Mouse (Mus musculus) CH12.LX (cell line): ENCODE results near the gene Ebf4. TPM values are rescaled to one million over a fixed set of nuclear protein-coding genes. Genes with fewer than 3 reads are reported as not detected.

Experiments
- DNase-seq: peaks from one replicate; pipeline ENCODE4 v3.0.0-alpha.2; 2013; ENCODE audit errors: extremely low read depth
- H3K27ac ChIP-seq: 2 replicates; pipeline ENCODE4 v1.5.1; 2012; ENCODE audit warnings: low read depth, mild to moderate bottlenecking, control low read depth, moderate library complexity; ENCODE audit not compliant: insufficient read depth
- H3K27me3 ChIP-seq: replicated peaks from 2 replicates; pipeline ENCODE3; 2012; ENCODE audit warnings: inconsistent platforms
- H3K36me3 ChIP-seq, 2 experiments: replicated peaks in 1 of 2; 2 replicates each; pipeline versions ENCODE3 to v1.6.1; 2012; ENCODE audit warnings: inconsistent platforms in 1 of 2, low read length in 1 of 2, mild to moderate bottlenecking in 1 of 2, mixed read lengths in 1 of 2, moderate library complexity in 1 of 2; ENCODE audit not compliant: control insufficient read depth in 1 of 2, insufficient read depth in 1 of 2
- H3K4me1 ChIP-seq, 2 experiments: 2 replicates each; pipeline ENCODE4 v1.6.1; 2012; ENCODE audit warnings: inconsistent platforms in 1 of 2, moderate library complexity in 1 of 2; ENCODE audit not compliant: insufficient read depth in 2 of 2, control insufficient read depth in 1 of 2
- H3K4me2 ChIP-seq: 2 replicates; pipeline ENCODE4 v1.6.1; 2012; ENCODE audit warnings: low read depth, mild to moderate bottlenecking, control low read depth; ENCODE audit not compliant: poor library complexity, insufficient read depth, severe bottlenecking
- H3K4me3 ChIP-seq, 3 experiments: fragments of 150-350 bp in 1 of 3; sonication (generic) in 1 of 3; replicated peaks in 1 of 3; 2 replicates each; pipeline versions ENCODE3 to v1.5.1; 2011 to 2012; ENCODE audit warnings: low read depth in 2 of 3, low read length in 2 of 3, mild to moderate bottlenecking in 2 of 3, moderate library complexity in 2 of 3, control low read depth in 1 of 3, improper control_type of control experiment in 1 of 3, inconsistent platforms in 1 of 3, mixed read lengths in 1 of 3; ENCODE audit not compliant: poor library complexity in 1 of 3
- H3K79me2 ChIP-seq: replicated peaks from 2 replicates; pipeline ENCODE4 v1.6.1; 2012; ENCODE audit warnings: mild to moderate bottlenecking, moderate library complexity; ENCODE audit not compliant: control insufficient read depth, poor library complexity, insufficient read depth, severe bottlenecking; ENCODE audit errors: extremely low read depth
- H3K9ac ChIP-seq: 2 replicates; pipeline ENCODE4 v1.6.1; 2012; ENCODE audit warnings: low read depth, mild to moderate bottlenecking, control low read depth, moderate library complexity; ENCODE audit not compliant: insufficient read depth
- H3K9me3 ChIP-seq: replicated peaks from 2 replicates; pipeline ENCODE3; 2012; ENCODE audit warnings: low read length, inconsistent platforms, mixed read lengths
- BHLHE40 ChIP-seq: IDR thresholded peaks from 2 replicates; pipeline ENCODE4 v1.6.1; 2011; ENCODE audit warnings: mild to moderate bottlenecking, low read depth, low read length, improper control_type of control experiment
- CHD1 ChIP-seq: IDR thresholded peaks from 2 replicates; pipeline ENCODE4 v1.6.1; 2012; ENCODE audit warnings: low read depth, low read length, improper control_type of control experiment, inconsistent platforms
- CHD2 ChIP-seq: IDR thresholded peaks from 2 replicates; pipeline ENCODE4 v1.6.1; 2011; ENCODE audit warnings: low read length, improper control_type of control experiment
- CTCF ChIP-seq, 2 experiments: IDR thresholded peaks in 1 of 2; conservative IDR thresholded peaks in 1 of 2; 2 replicates each; pipeline ENCODE4 v1.5.1; 2011 to 2012; ENCODE audit warnings: low read depth in 2 of 2, low read length in 2 of 2, improper control_type of control experiment in 1 of 2, inconsistent platforms in 1 of 2, mild to moderate bottlenecking in 1 of 2, moderate library complexity in 1 of 2
- E2F4 ChIP-seq: IDR thresholded peaks from 2 replicates; pipeline ENCODE4 v1.6.1; 2011; ENCODE audit warnings: low read depth, low read length, improper control_type of control experiment; ENCODE audit not compliant: insufficient replicate concordance
- ELF1 ChIP-seq: IDR thresholded peaks from 2 replicates; pipeline ENCODE4 v1.6.1; 2014; ENCODE audit warnings: low read depth, mild to moderate bottlenecking, inconsistent platforms, low read length, improper control_type of control experiment
- ETS1 ChIP-seq: conservative IDR thresholded peaks from 2 replicates; pipeline ENCODE4 v1.6.1; 2012; ENCODE audit warnings: low read depth, mild to moderate bottlenecking, inconsistent platforms, low read length, improper control_type of control experiment, moderate library complexity
- HCFC1 ChIP-seq: IDR thresholded peaks from 2 replicates; pipeline ENCODE4 v1.6.1; 2012; ENCODE audit warnings: low read depth, mild to moderate bottlenecking, inconsistent platforms, low read length, improper control_type of control experiment
- IRF4 ChIP-seq: IDR thresholded peaks from 2 replicates; pipeline ENCODE4 v1.6.1; 2014; ENCODE audit warnings: low read depth, mild to moderate bottlenecking, inconsistent platforms, low read length, improper control_type of control experiment
- JUN ChIP-seq: IDR thresholded peaks from 2 replicates; pipeline ENCODE4 v1.6.1; 2011; ENCODE audit warnings: low read depth, mild to moderate bottlenecking, low read length, improper control_type of control experiment, moderate library complexity; ENCODE audit not compliant: insufficient read depth
- JUND ChIP-seq: conservative IDR thresholded peaks from 2 replicates; pipeline ENCODE4 v1.6.1; 2011; ENCODE audit warnings: low read depth, low read length, improper control_type of control experiment
- KAT2A ChIP-seq: IDR thresholded peaks from 2 replicates; pipeline ENCODE4 v1.6.1; 2012; ENCODE audit warnings: low read length, improper control_type of control experiment, inconsistent platforms; ENCODE audit not compliant: insufficient replicate concordance
- MAFK ChIP-seq: IDR thresholded peaks from 2 replicates; pipeline ENCODE4 v1.6.1; 2011; ENCODE audit warnings: low read length, improper control_type of control experiment; ENCODE audit not compliant: insufficient replicate concordance
- MXI1 ChIP-seq: IDR thresholded peaks from 2 replicates; pipeline ENCODE4 v1.6.1; 2011; ENCODE audit warnings: mild to moderate bottlenecking, low read depth, low read length, improper control_type of control experiment
- MYC ChIP-seq: IDR thresholded peaks from 2 replicates; pipeline ENCODE4 v1.6.1; 2011; ENCODE audit warnings: low read depth, mild to moderate bottlenecking, improper control_type of control experiment, low read length
- NELFE ChIP-seq: IDR thresholded peaks from 2 replicates; pipeline ENCODE4 v1.6.1; 2011; ENCODE audit warnings: low read depth, low read length, improper control_type of control experiment
- POLR2A ChIP-seq: IDR thresholded peaks from 2 replicates; pipeline ENCODE4 v1.6.1; 2011; ENCODE audit warnings: low read depth, mild to moderate bottlenecking, improper control_type of control experiment, low read length
- POLR2AphosphoS2 ChIP-seq: IDR thresholded peaks from 2 replicates; pipeline ENCODE4 v1.6.1; 2011; ENCODE audit warnings: low read depth, low read length, improper control_type of control experiment
- RCOR1 ChIP-seq: conservative IDR thresholded peaks from 2 replicates; pipeline ENCODE4 v1.6.1; 2012; ENCODE audit warnings: low read depth, mild to moderate bottlenecking, inconsistent platforms, low read length, improper control_type of control experiment
- SMC3 ChIP-seq: IDR thresholded peaks from 2 replicates; pipeline ENCODE4 v1.6.1; 2011; ENCODE audit warnings: low read depth, low read length, improper control_type of control experiment
- TBP ChIP-seq: conservative IDR thresholded peaks from 2 replicates; pipeline ENCODE4 v1.6.1; 2011; ENCODE audit warnings: low read depth, low read length, improper control_type of control experiment
- TCF12 ChIP-seq: IDR thresholded peaks from 2 replicates; pipeline ENCODE4 v1.6.1; 2014; ENCODE audit warnings: low read depth, mild to moderate bottlenecking, inconsistent platforms, low read length, improper control_type of control experiment
- USF1 ChIP-seq: IDR thresholded peaks from 2 replicates; pipeline ENCODE4 v1.6.1; 2014; ENCODE audit warnings: low read depth, mild to moderate bottlenecking, inconsistent platforms, low read length, improper control_type of control experiment
- ZC3H11A ChIP-seq: IDR thresholded peaks from 2 replicates; pipeline ENCODE4 v1.6.1; 2012; ENCODE audit warnings: low read depth, mild to moderate bottlenecking, inconsistent platforms, low read length, improper control_type of control experiment
- ZMIZ1 ChIP-seq: IDR thresholded peaks from 2 replicates; pipeline ENCODE4 v1.6.1; 2012; ENCODE audit warnings: low read depth, mild to moderate bottlenecking, inconsistent platforms, low read length, improper control_type of control experiment
- ZNF384 ChIP-seq: IDR thresholded peaks from 2 replicates; pipeline ENCODE4 v1.6.1; 2012; ENCODE audit warnings: low read depth, low read length, improper control_type of control experiment, inconsistent platforms
- dilution Hi-C: fragments of 300-500 bp; cut with MboI; formaldehyde crosslinking; loops from 2 replicates; pipeline ENCODE4 v1.14.3; 2020; ENCODE audit warnings: low sequenced_read_pairs; ENCODE audit not compliant: extremely low pct_unique_long_range_greater_than_20kb, extremely low pct_ligation_motif_present
- in situ Hi-C: fragments of 300-500 bp; cut with MboI; formaldehyde crosslinking; loops from 3 replicates; pipeline ENCODE4 v1.14.3; 2019; ENCODE audit warnings: low sequenced_read_pairs, low pct_ligation_motif_present, low pct_unique_long_range_greater_than_20kb, mixed read lengths
- polyA plus RNA-seq: library from polyadenylated mRNA; unstranded; fragments of >175 nt; gene quantifications from 2 replicates; pipeline ENCODE4 v1.2.1, GENCODE M21; 2012; ENCODE audit warnings: low read depth; ENCODE audit not compliant: insufficient read length
- total RNA-seq, 2 experiments: library from RNA; depleted of rRNA; stranded (reverse); fragments of 300-350 nt in 1 of 2; fragments of >200 nt in 1 of 2; gene quantifications; 2 replicates each; pipeline ENCODE4 v1.2.3; 2012 to 2014

Ebf4 gene
- total and polyA plus RNA-seq, 3 experiments, result 0.13 TPM; not detected in 2

GRCm38 (mm10) chr2:130350376-130350775, 55.4 kb downstream of the Ebf4 start:
- Histone ChIP-seq H3K4me1 (peaks cover 5 to 6% of the 10 kb centered on the region in 2 experiments; a peak in 3 of 4 replicates), H3K27ac (no peak overlapping the region), H3K4me3 (no peak overlapping the region), H3K36me3 (no peaks in the 10 kb centered on the region), H3K4me2 (no peak overlapping the region), H3K27me3 (peaks cover 13% of the 10 kb centered on the region), H3K9me3 (no peaks in the 10 kb centered on the region), H3K79me2 (no peaks in the 10 kb centered on the region), H3K9ac (no peak overlapping the region)
- TF ChIP-seq ELF1 (no peak), ZC3H11A (no peak), HCFC1 (no peak), USF1 (no peak), TBP (no peak), MXI1 (no peak), ZMIZ1 (no peak), POLR2A (no peak), ETS1 (no peak), ZNF384 (no peak), CHD2 (no peak), RCOR1 (no peak), CTCF (conservative IDR thresholded peaks at IDR 0.05 in 1 of 2, IDR thresholded peaks at IDR 0.05 in 1 of 2; ENCODE audit: low read depth in 2 of 2, low read length in 2 of 2) (no peak), JUND (no peak), JUN (no peak), KAT2A (no peak), E2F4 (no peak), NELFE (no peak), SMC3 (no peak)
- DNase-seq, result no peak
- dilution Hi-C loops, result no loop called here
- in situ Hi-C loops, result no loop called here

DNA sequence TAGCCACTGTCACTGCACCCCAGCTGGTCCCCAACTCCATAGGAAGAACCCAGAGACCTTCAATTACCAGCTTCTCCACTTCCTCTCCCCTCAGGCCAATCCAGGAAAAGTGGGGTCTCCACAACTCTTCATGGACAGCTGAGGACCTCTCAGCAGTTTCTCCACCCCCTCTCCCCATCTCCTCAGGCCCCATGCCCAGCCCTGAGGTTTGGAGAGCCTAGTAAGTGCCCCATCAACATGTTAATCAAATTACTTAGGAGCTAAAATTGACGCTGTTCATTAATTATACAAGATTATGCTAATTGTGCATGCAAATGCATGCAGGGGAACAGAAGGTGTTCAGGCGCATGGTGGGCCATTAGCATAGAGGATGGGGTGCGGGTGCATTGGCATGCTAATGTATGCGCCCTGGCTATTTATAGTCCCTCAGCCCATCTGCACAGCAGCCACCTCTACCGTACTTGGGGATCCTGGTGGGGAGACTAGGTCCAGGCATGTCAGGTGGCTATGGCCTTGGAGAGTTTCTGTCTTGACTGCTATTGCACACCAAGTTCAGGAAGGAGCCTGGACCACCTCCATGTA, 56.9 kb downstream of the Ebf4 start:
- TF ChIP-seq CHD1 (no peak), JUN (no peak), POLR2AphosphoS2 (no peak), ELF1 (no peak), ZNF384 (no peak), USF1 (no peak), MYC (no peak), IRF4 (no peak), BHLHE40 (no peak), TCF12 (no peak), MAFK (no peak)
- H3K9me3 ChIP-seq, result no peaks in the 10 kb centered on the region
- H3K79me2 ChIP-seq, result no peaks in the 10 kb centered on the region
- no peak overlapping the region for H3K27ac ChIP-seq
- in situ Hi-C loops, result no loop called here
- peaks cover 5 to 6% of the 10 kb centered on the region in 2 experiments; a peak in 3 of 4 replicates for H3K4me1 ChIP-seq
- no peak for DNase-seq
- H3K9ac ChIP-seq, result no peak overlapping the region
- dilution Hi-C loops, result no loop called here
- H3K36me3 ChIP-seq, result no peaks in the 10 kb centered on the region
- peaks cover 17% of the 10 kb centered on the region for H3K27me3 ChIP-seq
- no peak overlapping the region for H3K4me2 ChIP-seq
- H3K4me3 ChIP-seq, result no peak overlapping the region
